Mouse (Mus musculus) heart, postnatal 0 days (tissue): Measurements from ENCODE around the gene Gmps. TPM values are rescaled to one million over a fixed set of nuclear protein-coding genes. Genes with fewer than 3 reads are reported as not detected.
A peak's percentile ranks its signal among the peaks of the same experiment; 100 is the strongest.

Experiments
- ATAC-seq: fragments of 200-750 bp; cut with Nextera tagmentation; 2 replicates; pipeline ENCODE4 v1.8.0; 2017; ENCODE audit warnings: low read depth, moderate number of reproducible peaks, moderate library complexity; ENCODE audit not compliant: insufficient read depth
- DNase-seq: peaks from one replicate; pipeline ENCODE4 v3.0.0-alpha.2; 2016; ENCODE audit warnings: low spot score
- H3K27ac ChIP-seq: fragments of 300-500 bp; sonication (generic); 2 replicates; pipeline ENCODE4 v1.5.1; 2014; ENCODE audit warnings: low read depth, mild to moderate bottlenecking
- H3K27me3 ChIP-seq: fragments of 300-500 bp; sonication (generic); 2 replicates; pipeline ENCODE4 v1.6.1; 2014; ENCODE audit warnings: low read length, mixed read lengths; ENCODE audit not compliant: control insufficient read depth, insufficient read depth
- H3K36me3 ChIP-seq: fragments of 300-500 bp; sonication (generic); replicated peaks from 2 replicates; pipeline ENCODE4 v1.6.1; 2014; ENCODE audit warnings: low read length, mixed read lengths; ENCODE audit not compliant: control insufficient read depth, insufficient read depth
- H3K4me1 ChIP-seq: fragments of 300-500 bp; sonication (generic); 2 replicates; pipeline ENCODE4 v1.6.1; 2014; ENCODE audit warnings: antibody characterized with exemption; ENCODE audit not compliant: control insufficient read depth, insufficient read depth
- H3K4me2 ChIP-seq: fragments of 300-500 bp; sonication (generic); 2 replicates; pipeline ENCODE4 v1.6.1; 2014; ENCODE audit warnings: low read depth, mild to moderate bottlenecking, low read length, moderate library complexity
- H3K4me3 ChIP-seq: fragments of 300-500 bp; sonication (generic); 2 replicates; pipeline ENCODE4 v1.5.1; 2014; ENCODE audit warnings: low read depth, low read length
- H3K9ac ChIP-seq: fragments of 300-500 bp; sonication (generic); replicated peaks from 2 replicates; pipeline ENCODE4 v1.6.1; 2014; ENCODE audit warnings: low read depth, low read length, mixed read lengths
- H3K9me3 ChIP-seq: fragments of 300-500 bp; sonication (generic); replicated peaks from 2 replicates; pipeline ENCODE4 v1.6.1; 2016; ENCODE audit warnings: low read length; ENCODE audit not compliant: control insufficient read depth
- CTCF ChIP-seq: IDR thresholded peaks from 2 replicates; pipeline ENCODE4 v1.5.1; 2016; ENCODE audit warnings: antibody characterized with exemption, control low read depth, low read depth
- EP300 ChIP-seq: IDR thresholded peaks from 2 replicates; pipeline ENCODE4 v1.6.1; 2016; ENCODE audit warnings: antibody characterized with exemption, low read depth
- WGBS: fragments of 180-500 bp; shearing (Covaris S2); extraction: QIAGEN DNeasy Blood & Tissue Kit; methylation state at CpG from one replicate; pipeline ENCODE4 v1.1.7; 2014; 5-methylcytosine and 5-hydroxymethylcytosine counted together
- polyA plus RNA-seq: library from polyadenylated mRNA; unstranded; fragments of >200 nt; fragmentation: Nextera tagmentation; extraction: Ambion mirVana; gene quantifications from 2 replicates; pipeline ENCODE4 v1.2.1, GENCODE M21; 2015
- total RNA-seq: library from RNA; depleted of rRNA; stranded (reverse); fragments of >200 nt; gene quantifications from 2 replicates; pipeline ENCODE4 v1.2.3, GENCODE M21; 2014; ENCODE audit warnings: low replicate concordance

Gmps gene
- total and polyA plus RNA-seq, 2 experiments from 2014 or later = 19.0 to 27.4 TPM

DNA sequence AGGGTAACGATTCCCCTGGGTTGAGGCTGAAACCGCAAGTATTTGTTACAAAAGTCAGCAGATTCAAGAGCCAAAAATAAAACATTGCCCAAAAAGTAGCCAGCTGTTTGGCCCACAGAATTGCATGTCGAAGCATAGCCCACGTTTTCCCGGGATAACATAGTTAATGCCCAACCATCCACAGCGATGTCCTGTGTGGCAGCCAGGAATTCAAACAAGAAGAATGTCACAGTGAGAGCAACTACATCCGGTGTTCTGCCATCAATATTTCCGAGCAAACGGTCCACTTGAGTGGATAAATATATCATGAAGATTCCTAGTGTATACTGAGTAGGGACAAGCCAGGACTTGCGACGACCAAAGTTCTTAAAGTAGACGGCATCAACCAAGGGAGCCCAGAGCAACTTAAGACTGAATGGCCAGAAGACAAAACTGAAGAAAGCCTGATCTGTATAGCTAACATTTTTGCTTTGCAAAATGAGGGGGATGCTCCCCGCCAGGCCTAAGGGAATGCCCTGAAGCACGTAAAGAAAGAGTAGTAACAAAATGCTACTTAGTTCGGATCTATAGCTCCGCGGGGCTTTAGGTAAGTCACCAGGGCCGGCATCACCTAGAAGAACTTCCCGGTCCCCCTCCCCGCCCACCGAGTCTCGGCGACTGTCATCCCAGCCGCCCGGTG is 12.3 kb upstream of the Gmps start:
- Histone ChIP-seq H3K9ac (peak overlapping the region; percentile 81), H3K27ac (peak overlapping the region; percentile 94), H3K4me2 (peak overlapping the region; percentile 90), H3K9me3 (no peaks in the 10 kb centered on the region), H3K4me1 (peaks cover 15% of the 10 kb centered on the region), H3K36me3 (0 out of 2 replicates have a peak, but pooled peaks cover 4% of the 10 kb centered on the region), H3K4me3 (peak overlapping the region; percentile 83), H3K27me3 (0 out of 2 replicates have a peak, but pooled peaks cover 4% of the 10 kb centered on the region)
- no peak for ATAC-seq
- DNase-seq = no peak
- 4% methylated on average over 25 of the region's 25 CpGs for WGBS
- TF ChIP-seq EP300 = no peak
- TF ChIP-seq CTCF = no peak

DNA sequence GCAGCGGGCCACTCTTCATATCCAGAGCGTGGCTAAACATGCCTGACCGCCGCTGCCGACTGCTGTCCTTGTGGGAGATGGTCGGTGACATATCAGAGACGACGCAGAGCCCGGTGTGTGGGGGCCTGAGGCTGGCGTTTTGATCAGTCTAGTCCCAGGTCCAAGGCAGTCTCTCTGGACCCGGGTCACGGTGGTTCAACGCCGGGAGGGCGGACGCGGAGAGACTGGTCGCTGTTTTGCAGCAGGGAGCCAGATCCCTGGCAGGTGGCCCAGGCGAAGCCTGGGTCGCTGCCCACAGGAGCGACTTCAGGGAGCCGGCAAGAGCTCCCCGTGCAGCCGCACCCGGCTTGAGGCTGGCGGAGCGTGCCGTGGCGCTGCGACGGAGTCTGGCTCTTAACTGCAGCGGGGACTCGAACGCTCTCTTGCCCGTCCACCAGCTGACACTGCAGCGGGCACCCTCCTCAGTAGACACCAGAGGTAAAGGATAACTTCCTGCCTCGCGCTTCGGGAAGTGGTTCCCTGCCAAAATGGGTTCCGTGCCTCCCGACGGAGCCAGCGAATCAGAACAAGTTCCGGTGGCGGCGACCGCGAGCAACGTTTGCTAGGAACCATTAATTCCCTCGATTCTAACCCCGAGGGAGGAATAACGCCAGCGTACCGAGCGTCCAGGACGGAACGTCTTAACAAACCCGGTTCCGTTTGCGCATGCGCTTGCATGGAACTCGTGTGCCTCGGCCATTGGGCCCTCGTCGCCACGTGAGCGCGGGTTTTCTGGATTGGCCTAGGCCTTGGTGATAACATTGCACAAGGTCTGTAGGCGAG is 11.6 kb upstream of the Gmps start, which contains the start of gene Slc33a1:
Gene Slc33a1 (minus strand): TSS at position 669 of the 822 bp plus-strand sequence.
- ATAC-seq = peak; percentile 97
- peak; percentile 72; the same call in 1 of the 2 replicates for TF ChIP-seq EP300
- no peak for TF ChIP-seq CTCF
- Histone ChIP-seq H3K4me2 (peak within 1 kb of the TSS; percentile 90), H3K27me3 (0 out of 2 replicates have a peak, but pooled peaks cover 4% of the 10 kb centered on the region), H3K9me3 (no peaks in the 10 kb centered on the region), H3K4me1 (peaks cover 15% of the 10 kb centered on the region), H3K9ac (peak within 1 kb of the TSS; percentile 81), H3K4me3 (peak within 1 kb of the TSS; percentile 83), H3K27ac (peak within 1 kb of the TSS; percentile 94), H3K36me3 (0 out of 2 replicates have a peak, but pooled peaks cover 4% of the 10 kb centered on the region)
- peak; percentile 98 for DNase-seq
- under 1% methylated on average over 63 of the region's 69 CpGs for WGBS

DNA sequence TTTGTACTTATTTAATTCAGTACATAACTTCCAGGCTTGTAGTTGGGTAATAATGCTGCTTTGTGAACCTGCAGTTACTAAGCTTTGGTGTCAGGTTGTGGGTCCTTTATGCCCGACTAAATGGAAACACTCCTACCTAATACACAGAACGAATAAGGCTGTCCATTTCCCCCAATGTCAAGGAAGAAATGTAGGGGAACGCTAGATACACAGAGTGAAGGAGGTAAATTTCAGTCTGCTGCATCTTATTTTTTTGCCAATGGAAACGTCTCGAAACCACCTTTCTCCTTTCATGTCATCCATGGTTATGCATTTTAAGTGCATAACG is 11.0 kb upstream of the Gmps start:
- DNase-seq = no peak
- Histone ChIP-seq H3K4me3 (peak overlapping the region; percentile 83; the same call in 1 of the 2 replicates), H3K9ac (no peak overlapping the region), H3K27me3 (0 out of 2 replicates have a peak, but pooled peaks cover 4% of the 10 kb centered on the region), H3K4me1 (peaks cover 15% of the 10 kb centered on the region), H3K27ac (peak overlapping the region; percentile 67), H3K36me3 (no peaks in the 10 kb centered on the region), H3K9me3 (no peaks in the 10 kb centered on the region), H3K4me2 (peak overlapping the region; percentile 38)
- TF ChIP-seq EP300 = no peak
- 80% methylated on average over 6 of the region's 6 CpGs for WGBS
- ATAC-seq = no peak

DNA sequence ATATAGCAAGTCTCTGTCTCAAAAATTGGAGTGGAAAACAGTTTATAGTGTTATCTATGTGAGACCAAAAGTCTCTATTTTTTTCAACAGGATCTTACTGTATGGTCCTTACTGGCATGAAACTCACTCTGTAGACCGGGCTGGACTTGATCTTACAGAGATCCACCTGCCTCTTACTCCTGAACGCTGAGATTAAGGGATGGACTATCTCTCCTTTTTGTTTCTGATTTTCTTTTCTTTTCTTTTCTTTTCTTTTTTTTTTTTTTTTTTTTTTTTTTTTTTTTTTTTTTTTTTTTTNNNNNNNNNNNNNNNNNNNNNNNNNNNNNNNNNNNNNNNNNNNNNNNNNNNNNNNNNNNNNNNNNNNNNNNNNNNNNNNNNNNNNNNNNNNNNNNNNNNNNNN is 10.0 kb upstream of the Gmps start:
- Histone ChIP-seq H3K27ac (no peak overlapping the region), H3K4me1 (peaks cover 15% of the 10 kb centered on the region), H3K9ac (no peak overlapping the region), H3K4me2 (no peak overlapping the region), H3K4me3 (no peak overlapping the region), H3K9me3 (no peaks in the 10 kb centered on the region), H3K27me3 (0 out of 2 replicates have a peak, but pooled peaks cover 4% of the 10 kb centered on the region), H3K36me3 (no peaks in the 10 kb centered on the region)
- DNase-seq (no peak), ATAC-seq (no peak)
- TF ChIP-seq CTCF (no peak), EP300 (no peak)
- 74% methylated on average over 2 of the region's 2 CpGs for WGBS

DNA sequence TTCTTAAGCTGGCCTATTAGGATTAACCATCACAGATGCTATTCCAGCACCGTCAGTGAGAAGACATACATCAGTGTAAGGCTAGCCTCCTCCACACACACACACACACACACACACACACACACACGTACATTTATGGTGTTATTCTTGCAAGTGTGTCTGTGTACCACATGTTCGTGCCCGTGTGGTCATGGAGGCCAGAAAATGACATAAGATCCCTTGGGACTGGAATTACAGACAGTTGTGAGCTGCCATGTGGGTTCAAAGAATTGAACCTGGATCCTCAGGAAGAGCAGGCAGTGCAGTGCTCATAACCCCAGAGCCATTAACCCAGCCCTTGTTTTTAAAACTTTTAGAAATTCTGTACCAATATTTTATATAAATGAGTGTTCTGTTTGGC is 2.0 kb downstream of the Gmps start:
- H3K27me3 ChIP-seq = no peaks in the 10 kb centered on the region
- no peak overlapping the region for H3K4me2 ChIP-seq
- no peaks in the 10 kb centered on the region for H3K9me3 ChIP-seq
- TF ChIP-seq EP300 (no peak), CTCF (no peak)
- no peak overlapping the region for H3K9ac ChIP-seq
- H3K4me1 ChIP-seq = peaks cover 20% of the 10 kb centered on the region
- H3K36me3 ChIP-seq = peaks cover 18% of the 10 kb centered on the region
- H3K4me3 ChIP-seq = no peak overlapping the region
- DNase-seq (no peak), ATAC-seq (no peak)
- no peak overlapping the region for H3K27ac ChIP-seq
- 74% methylated on average over 4 of the region's 4 CpGs for WGBS
